Mouse (Mus musculus) heart, adult 9 months (tissue): Measurements from ENCODE around the gene Tbc1d16.

Source experiments
- DNase-seq, 2 experiments: peaks; one replicate each; pipeline ENCODE4 v3.0.0; 2022; ENCODE audit warnings: low spot score in 2 of 2

The Tbc1d16 gene

DNA sequence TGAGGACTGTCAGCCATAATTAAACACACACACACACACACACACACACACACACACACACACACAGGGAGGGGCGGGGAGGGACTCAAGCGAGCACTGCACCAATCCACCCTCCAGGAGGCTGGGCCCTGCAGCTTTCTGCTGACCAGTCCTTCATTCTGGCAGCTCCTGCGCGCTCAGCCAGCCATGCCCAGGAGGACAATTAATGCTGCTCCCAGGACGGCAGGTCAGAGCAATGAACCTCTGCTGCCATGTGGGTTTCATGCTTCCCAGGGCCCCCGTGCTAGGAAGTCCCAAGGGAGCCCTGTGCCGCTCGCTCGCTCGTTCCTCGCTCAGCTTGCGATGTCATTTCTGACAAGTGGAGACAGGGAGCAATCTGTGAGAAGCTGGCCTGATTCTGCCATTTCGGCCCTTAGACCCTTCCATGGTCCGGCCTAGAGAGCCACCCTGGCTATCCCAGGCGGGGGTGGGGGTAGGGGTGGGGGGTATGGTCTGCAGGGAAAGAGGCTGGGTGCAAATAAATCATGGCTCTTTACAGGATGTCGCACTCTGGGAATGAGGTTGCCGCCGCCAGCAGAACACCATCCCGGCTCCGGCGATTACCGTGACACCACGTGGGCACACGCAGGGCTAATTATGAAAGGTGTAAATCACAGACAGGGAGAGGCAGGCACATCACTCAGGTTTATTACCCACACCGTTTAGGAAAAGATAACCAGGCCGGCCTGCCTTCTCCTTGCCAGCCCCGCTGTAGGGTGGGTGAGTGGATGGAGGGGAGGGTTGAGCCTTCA is 51.7 kb downstream of the Tbc1d16 start:
- no peak for DNase-seq

DNA sequence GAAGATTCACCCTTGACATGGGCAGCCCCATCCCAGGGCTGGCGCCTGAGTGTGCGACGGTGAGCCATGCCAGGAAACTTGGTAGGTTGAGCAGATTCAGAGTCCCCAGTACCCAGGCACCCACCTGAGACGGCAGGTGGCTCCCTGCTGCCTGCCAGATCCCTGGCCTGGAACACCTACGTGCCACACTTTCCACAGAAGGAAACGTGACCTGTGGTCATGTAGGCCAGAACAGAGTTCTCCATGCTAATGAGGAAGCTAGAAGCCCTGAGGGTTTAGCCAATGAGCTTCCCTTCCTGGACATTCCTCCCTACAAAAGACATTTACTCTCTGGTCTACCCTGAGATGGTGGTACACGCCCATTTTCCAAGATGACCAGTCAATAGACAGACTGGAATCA is 56.7 kb downstream of the Tbc1d16 start:
- DNase-seq = no peak

DNA sequence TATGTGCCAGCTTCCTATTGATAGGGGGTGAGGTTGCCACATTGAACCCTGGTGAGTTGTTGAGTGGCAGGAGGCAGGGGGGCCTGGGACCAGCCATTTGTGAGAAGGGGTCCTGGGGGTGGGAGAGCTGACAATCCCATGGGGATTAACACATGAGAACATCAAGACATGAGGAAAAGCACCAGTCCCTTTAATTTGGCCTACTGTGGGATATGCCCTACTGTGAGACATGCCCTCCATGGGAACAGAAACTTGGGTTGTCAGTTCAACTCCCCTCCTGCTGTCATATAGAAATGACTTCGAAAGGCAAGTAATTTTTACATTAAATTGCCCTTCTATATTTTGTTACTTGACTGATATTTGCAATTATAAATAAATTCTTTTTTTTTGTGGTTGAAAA is 59.4 kb downstream of the Tbc1d16 start:
- DNase-seq = no peak

DNA sequence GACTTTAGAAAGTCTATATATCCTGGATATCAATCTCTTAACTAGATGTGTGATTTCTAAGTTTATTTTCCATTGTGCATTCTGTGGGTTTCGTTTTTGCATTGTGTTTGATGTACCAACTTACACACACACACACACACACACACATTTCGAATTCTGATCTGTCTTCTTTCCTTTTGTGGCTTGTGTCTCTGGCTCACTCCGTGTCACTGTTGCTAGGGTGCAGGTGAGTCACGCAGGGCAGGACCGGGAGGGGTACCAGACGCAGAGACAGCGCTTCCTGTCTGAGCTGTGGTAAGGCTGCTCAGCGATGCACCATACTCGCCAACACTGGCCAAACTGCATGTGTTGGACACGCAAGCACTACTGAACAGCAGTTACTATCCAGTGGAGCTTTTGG is 62.3 kb downstream of the Tbc1d16 start:
- DNase-seq = no peak

DNA sequence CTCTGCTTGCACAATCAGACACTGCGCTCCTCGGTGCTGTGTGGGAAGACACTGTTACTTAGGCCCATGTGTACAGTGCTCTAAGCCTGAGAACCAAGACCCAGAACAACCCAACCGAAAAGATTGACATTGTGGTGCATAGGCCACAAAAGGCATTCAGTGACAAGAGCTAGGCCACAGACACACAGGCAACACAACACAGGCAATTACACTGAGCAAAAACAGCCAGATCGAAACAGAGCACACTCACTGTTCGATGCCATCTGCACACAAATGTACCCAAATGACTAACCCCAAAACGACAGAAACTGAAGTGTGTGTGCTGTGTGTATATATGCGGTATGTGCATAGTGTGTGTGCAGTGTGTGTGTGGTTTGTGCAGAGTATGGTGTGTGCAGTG is 63.9 kb downstream of the Tbc1d16 start:
- no peak for DNase-seq

DNA sequence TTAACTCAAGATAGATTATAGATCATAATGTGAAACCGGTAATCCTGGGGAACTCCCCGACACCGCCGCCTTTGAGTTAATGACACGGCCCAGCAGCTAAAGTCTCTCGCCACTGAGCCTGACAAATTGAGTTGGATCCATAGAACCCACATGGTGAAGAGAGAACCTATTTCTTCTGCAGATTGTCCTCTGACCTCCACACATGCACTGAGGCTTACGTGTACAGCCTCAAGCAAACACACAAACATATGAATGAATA is 64.6 kb downstream of the Tbc1d16 start:
- DNase-seq = no peak

DNA sequence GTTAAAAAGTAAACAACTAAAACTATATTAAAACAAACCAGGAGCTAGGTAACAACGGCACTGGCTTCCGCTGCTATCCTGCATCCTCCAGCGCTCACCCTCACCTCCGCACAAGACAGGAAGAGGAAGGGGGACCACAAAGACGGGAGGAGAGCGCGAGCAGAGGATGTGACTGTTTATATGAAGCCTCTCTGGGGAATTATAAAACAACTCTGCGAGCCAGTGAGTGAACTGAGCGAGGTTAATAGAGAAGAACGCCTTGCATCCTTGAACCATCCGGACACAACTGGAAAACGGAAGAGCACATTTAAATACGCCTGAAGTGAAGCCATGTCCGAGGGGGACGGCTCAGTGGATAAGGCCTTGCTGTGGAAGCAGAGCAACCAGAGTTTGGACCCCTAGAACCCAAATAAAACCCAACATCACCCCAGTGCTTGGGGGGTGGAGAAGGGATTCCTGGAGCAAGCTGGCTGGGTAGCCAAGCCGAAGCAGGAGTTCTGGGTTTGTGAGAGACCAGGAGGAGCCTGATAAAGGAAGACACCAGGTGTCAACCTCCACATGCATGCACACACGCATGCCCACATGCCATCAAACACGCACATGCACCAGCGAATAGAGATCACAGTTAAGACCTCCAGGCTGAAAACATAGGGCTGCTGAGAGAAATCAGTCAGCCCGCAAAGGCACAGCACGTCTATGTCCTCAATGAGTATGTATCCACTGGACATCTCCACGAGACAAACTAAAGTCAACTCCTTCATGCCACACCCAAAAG is 65.2 kb downstream of the Tbc1d16 start:
- DNase-seq = no peak

DNA sequence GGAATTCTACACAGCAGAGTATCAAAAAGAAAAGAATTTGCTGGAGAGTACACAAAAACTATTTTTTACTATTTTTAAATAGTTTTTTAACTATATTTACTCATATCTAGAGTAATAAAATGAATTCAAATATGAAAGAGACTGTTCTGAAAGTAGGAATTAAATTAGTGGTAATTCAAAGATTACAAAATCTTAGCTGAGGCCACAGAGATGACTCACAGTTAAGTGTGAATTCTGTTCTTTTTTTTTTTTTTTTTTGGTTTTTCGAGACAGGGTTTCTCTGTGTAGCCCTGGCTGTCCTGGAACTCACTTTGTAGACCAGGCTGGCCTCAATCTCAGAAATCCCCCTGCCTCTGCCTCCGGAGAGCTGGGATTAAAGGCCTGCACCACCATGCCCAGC is 66.6 kb downstream of the Tbc1d16 start:
- DNase-seq = no peak

DNA sequence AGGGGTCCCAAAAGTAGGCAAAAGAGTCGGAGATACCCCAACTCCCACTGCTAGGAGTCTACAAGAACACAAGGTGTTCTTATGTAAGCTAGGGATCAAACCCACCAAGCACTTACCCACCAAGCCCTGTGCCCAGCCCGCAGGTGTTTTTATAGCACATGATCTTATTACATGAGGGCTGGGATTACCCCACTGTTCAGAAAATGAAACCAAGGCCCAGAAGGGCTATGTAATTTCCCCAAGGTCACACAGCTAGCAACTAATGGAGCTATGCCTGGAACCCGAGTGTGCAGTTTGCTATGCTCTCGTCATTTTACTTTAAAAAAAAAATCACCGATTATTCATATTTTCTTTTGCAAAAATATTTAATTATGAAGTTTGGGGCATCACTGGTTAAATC is 68.2 kb downstream of the Tbc1d16 start:
- DNase-seq = no peak

DNA sequence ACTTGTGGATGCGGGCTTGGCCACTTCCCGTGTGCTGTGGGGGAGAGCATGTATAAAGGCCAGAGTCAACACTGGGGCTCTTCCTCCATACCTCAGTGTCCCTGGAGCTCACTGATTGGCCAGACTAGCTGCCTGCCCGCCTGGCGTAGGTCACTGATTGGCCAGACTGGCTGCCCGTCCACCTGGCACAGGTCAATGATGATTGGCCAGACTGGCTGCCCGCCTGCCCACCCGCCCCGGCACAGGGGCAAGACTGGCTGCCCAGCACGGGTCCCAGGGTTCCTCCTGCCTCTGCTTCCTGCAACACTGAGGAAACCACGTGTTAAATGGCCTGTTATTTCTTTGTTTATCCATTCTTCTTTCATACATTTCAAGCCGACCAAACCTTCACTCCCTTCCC is 68.8 kb downstream of the Tbc1d16 start:
- DNase-seq = peak; percentile 20 to 23

DNA sequence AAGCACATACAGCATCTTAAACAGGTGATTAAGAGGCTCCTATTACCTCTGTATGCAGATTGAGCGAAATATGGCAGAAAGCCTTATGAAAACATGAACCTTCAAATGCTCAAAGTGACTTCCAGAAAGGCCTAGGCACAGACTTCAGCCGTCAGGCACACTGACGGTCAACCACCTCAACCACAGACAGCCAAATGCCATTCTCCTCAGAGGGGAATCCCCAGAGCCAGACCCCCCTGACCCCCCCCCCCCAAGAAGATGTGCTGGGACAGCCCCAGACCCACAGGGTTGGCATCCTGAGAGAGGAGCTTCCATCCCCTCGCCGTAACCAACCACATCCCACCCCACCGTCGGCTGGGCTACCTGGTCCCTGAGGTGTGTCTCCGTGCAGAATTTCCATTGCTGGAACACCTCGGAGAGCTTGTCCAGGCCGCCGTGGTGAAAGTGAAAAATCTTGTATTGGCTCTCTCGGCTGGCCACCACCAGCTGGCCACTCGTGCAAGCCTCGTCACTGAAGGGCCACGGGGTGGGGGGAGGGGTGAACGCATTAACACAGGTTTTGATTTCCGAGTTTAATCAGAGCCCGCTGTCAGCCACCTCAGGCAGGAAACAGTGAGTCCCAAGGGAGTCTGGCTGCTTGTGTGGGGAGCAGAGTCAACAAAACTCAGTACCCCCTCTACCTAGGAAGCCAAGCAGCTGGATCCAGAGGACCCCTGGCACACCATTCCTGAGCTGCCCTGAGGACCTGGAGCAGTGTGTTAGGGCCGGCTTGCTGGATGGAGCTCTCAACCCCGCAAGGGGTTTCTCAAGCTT is 70.7 kb downstream of the Tbc1d16 start:
- DNase-seq = no peak

DNA sequence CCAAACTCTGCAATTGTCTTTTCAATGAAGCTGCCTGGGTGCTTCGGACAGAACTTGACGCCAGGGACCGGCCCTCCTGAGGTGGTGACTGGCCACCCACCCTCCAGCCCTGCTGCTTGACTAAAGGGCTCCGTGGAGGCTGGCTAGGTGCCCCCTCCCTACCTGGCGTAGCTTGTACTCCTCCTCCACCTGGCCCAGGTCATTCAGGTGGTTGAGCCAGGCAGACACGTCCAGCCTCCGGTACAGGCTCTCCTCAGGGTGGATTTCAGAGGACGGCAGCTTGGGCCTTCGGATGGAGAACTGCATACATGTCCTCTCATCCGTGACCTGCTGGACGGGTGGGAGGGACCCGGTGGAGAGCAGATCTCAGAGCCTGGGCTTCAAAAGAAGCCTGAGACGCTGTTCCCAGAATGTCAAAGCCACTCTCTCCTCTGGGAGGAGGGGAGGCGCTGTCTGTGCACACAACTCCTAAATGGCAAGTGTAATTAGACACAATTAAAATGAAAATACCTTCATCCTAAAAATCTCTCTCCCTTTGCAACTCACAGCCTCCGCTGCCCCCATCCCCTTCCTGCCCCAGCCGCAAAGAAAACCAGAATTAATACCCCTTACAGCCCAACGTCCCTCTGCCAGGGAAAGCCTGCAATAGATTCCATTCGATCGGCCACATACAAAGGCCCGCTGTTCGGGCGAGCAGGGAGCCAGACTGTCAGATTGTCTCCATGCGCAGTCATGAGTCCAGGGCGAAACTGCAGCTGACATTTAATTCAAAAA is 71.6 kb downstream of the Tbc1d16 start:
- no peak for DNase-seq

DNA sequence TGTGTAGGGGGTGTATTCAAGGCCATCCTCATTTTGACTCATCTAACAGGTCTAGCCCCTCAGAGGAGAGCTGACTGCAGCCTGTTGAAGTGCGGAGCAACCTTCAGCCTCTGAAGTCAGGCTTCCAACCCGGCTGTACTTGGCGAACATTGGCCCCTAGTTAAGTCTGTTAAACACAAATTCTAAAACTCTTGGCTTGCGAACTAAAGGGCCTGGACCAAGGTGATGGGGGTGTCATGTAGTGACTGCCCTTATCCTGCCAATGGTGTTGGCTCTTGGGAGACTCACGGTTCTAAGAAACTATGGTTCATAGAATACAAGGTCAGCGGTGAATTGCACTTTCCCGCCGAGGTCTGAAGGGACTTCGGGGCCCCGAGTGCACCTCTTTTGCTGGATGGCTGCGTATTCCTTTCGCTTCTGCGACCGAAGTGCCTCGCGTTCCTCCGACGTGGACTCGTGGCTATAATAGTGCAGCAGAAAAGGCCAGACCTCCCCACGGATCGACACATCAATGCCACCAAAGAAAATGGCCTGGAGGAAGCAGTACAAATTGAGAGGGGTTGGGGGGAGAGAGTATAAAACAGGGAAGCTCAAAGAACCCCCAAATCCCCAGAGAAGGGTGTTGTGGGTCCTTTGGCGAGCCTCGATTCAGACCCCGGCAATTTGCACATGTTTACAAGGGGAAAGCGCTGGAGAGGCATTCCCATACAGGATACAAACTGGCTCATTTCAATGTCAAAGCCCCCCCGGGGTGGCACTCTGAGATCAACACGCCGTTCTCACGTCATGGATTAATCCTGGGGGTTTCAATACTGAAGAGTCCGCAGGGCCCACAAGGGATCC is 72.4 kb downstream of the Tbc1d16 start:
- DNase-seq = no peak

DNA sequence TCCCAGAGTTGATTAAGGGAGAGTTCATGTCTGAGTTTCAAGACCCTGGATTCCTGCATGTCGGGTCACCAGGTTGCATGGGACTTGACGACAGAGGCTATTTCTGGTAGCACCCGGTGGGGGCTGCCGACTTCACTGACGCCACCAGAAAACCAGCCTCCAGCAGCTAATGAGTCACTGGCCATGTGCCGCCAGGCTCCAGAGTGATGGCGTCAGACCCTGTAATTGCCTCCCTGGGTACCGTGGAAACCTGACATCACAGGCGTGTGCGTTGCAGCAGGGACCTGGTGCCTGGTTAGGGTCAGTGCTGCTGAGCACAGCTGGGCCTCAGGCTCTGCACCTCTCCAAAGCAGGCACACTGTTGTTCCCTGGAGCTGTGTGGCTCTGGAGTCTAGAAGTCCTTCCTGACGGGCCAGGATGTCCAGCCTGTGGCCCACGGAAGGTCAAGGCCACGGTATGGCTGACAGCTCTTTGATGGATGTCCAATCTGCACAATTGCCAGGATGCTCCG is 75.9 kb downstream of the Tbc1d16 start:
- DNase-seq = no peak

DNA sequence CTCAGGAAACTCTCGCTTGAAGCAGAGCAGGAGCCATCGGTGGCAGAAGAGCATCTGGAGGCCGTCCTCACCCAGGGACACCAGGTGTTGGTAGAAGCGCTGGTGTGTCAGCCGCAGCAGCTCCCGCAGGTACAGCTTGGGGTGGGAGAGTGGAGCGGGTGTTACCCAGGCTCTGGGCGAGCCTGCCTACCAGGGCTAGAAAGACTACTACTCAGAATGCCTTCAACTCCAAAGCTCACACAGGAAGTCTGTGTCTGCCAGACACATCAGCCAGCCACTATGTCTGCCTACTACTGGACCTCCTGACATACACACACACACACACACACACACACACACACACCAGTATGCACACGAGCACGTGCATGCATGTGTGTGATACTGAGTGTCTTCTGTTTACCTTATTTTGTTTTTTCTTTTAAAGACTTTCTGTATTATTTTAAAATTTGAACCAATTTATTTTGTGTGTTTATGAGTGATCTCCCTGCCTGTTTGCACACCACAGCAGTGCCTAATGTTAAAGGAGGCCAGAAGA is 77.2 kb downstream of the Tbc1d16 start:
- DNase-seq = no peak

DNA sequence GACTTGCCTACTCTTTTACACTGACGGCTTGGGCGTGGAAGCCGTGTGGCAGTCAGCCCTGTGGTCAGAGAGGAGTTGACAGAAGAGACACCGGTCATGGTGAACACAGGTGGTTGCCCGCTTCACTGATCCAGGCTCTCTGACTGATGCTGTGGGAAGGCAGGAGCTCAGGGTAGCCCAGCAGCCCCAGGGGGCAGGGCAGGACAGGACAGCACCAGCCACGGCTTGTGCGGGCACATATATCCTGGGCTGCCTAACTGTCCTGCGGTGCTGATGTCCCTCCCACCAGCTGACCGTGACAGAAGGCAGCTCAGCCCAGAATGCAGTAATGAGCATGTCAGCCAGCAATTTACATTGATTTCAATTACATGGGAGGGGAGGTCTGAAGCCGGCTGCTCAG is 77.9 kb downstream of the Tbc1d16 start:
- no peak for DNase-seq

DNA sequence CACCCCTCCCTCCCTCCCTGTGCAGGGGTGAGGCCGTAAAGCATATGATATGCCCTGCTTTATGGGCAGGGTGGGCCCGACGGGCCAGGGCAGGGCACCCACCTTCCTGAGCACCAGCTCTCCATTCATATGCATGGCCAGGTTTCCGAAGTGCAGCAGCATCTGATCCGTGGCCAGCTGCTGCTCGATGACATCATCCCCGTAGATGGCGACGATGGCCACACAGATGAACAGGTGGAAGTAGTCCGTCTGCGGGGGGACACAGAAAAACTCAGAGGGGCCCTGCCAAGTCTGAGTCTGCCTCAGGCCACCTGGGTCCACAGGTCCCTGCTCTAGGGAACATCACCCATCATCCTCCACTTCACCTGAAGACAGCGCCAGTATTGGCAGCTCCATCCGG is 79.5 kb downstream of the Tbc1d16 start:
- DNase-seq = no peak

DNA sequence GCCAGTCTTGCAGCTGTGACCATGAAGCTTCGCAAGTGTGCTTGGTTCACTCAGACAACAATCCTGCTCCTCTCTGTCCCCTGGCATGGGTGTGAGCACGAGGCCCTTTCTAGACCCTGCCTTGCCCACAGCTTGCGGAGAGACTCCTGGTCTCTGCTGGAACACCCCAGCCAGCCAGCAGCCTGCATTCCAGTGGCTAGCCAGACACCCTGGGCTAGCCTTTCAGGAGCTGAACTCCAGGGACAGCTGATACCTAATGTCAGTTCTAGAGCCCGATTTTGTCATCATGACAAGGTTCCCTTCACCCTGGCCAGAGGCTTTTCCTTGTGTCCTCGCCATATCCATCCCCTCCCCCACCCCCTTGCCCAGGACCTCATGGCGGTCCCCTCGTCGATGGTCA is 81.1 kb downstream of the Tbc1d16 start:
- no peak for DNase-seq

DNA sequence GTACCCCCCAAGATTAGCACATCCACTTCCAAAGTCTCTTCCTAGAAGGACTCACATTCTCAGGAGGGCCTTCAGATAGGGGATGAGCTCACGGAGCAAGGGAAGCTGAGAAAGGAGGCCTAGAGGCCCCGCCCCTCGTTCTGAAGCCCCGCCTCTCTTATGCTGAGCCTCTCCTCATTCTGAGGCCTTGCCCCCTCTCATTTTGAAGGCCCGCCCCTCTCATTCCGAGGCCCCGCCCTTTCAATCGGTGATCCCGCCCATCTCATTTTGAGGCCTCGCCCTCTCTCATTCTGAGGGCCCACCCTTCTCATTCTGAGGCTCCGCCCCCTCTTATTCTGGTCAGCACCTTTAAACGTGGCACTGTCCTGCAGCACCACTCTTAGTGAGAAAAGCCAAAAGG is 82.2 kb downstream of the Tbc1d16 start:
- DNase-seq = no peak

DNA sequence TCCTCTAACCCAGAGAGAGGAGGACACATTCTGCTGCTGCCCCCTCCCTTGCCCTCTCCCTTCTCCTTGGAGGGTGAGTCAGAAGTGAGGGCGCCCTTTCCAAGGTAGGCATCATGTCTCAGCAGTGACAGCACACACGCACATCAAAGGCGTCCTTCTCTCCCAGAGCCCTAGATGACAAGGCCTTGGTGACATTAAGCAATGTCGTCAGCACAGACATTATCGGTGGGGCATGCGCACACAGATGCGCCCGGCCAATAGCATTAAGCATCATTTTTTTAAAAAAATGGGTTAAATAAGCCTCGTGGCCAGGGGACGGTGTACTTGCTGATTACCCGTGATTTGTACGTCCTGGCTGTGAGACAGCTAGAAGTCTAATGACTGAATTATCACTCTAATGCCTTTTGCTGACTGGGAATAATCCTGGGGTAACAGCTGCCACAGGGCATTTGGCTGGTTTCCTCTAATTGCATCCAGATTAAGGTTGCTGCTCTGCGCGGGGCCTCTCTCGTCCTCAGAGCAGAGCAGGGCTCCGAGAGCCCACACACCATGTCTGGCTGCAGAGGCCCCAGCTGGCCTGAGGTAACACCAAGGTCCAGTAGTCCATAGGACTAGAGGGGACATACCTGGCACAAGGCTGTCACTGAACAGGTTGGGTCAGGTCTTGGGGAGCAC is 83.4 kb downstream of the Tbc1d16 start:
- no peak for DNase-seq
